Mouse (Mus musculus) liver, adult (tissue): ENCODE measurements at regions not wholly inside any gene's neighbourhood (a gene's known extent, or its start where the extent isn't known, plus 50 kb on each side); places are given as distances from the start of the nearest gene placed in this dataset.

ENCODE experiments used
- GATA4 ChIP-seq: IDR thresholded peaks from 2 replicates; pipeline ENCODE4 v1.6.1; 2014; ENCODE audit warnings: mild to moderate bottlenecking, low read length; ENCODE audit not compliant: insufficient replicate concordance

- no peak for TF ChIP-seq GATA4
These were observed 443.1 kb upstream of the Sphkap start for GRCm38 (mm10) chr1:83851081-83851480.

- TF ChIP-seq GATA4: no peak
These were observed 440.4 kb upstream of the Sphkap start for GRCm38 (mm10) chr1:83848414-83848813.

GRCm38 (mm10) chr1:83847992-83848391 is 440.0 kb upstream of the Sphkap start:
- TF ChIP-seq GATA4: no peak

- no peak for TF ChIP-seq GATA4
These were observed 436.9 kb upstream of the Sphkap start for GRCm38 (mm10) chr1:83844827-83845379.

GRCm38 (mm10) chr1:83835965-83836364 is 428.0 kb upstream of the Sphkap start:
- TF ChIP-seq GATA4: no peak

GRCm38 (mm10) chr1:83832946-83833345 is 424.9 kb upstream of the Sphkap start:
- TF ChIP-seq GATA4: no peak

- TF ChIP-seq GATA4: no peak
These were observed 424.0 kb upstream of the Sphkap start for GRCm38 (mm10) chr1:83831900-83832535.

- no peak for TF ChIP-seq GATA4
These were observed 422.1 kb upstream of the Sphkap start for GRCm38 (mm10) chr1:83830025-83830645.

GRCm38 (mm10) chr1:83808432-83808831 is 400.4 kb upstream of the Sphkap start:
- no peak for TF ChIP-seq GATA4

GRCm38 (mm10) chr1:83803345-83804041 is 395.5 kb upstream of the Sphkap start:
- TF ChIP-seq GATA4: no peak

- no peak for TF ChIP-seq GATA4
These were observed 393.8 kb upstream of the Sphkap start for GRCm38 (mm10) chr1:83801759-83802158.

GRCm38 (mm10) chr1:83796961-83797891 is 389.2 kb upstream of the Sphkap start:
- TF ChIP-seq GATA4: no peak

- TF ChIP-seq GATA4: no peak
These were observed 369.2 kb upstream of the Sphkap start for GRCm38 (mm10) chr1:83777151-83777550.

GRCm38 (mm10) chr1:83771160-83771559 is 363.2 kb upstream of the Sphkap start:
- no peak for TF ChIP-seq GATA4

- no peak for TF ChIP-seq GATA4
These were observed 353.5 kb upstream of the Sphkap start for GRCm38 (mm10) chr1:83761499-83761898.
